Mouse (Mus musculus): ENCODE measurements at regions not wholly inside any gene's neighbourhood (a gene's known extent, or its start where the extent isn't known, plus 50 kb on each side); places are given as distances from the start of the nearest gene placed in this dataset.

- DNase-seq = peak; percentile 15
Measured at GRCm38 (mm10) chrX:69100216-69100615, 207.4 kb upstream of the Gm6812 start.

All from adrenal gland, adult 8-10 months (tissue).